Mouse (Mus musculus): ENCODE results near the gene Cacna1b. TPM values are rescaled to one million over a fixed set of nuclear protein-coding genes. Genes with fewer than 3 reads are reported as not detected.

Cacna1b gene
- 0.70 and 1.2 TPM in 2 replicates for polyA plus RNA-seq (2015; fragmentation: Nextera tagmentation; extraction: Ambion mirVana)

DNA sequence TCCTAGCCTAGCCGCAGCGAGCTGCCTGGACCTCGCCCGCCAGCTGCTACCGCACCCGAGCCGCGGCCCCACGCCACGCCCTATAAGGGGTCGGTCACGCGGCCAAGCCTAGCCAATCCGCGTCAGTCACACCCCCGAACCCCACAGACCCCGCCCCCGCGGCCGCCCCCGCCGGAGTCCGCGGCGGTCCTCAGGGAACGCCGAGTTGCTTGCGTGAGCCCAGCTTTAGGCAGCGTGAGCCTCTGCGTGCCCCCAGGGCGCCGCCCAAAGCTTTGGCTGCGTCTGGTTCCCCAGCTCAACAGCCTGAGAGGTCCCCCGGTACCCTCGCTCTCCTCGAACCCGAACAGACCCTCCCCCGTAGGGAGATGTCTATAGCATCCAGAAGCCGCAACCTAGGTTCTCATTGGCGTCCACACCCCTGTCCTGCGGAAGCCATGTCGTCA lies at the start of gene Cacna1b:
Gene Cacna1b (minus strand): TSS at position 38 of the 443 bp plus-strand sequence.
- WGBS = under 1% methylated on average over 41 of the region's 42 CpGs
- no peaks in the 10 kb centered on the region for H3K9me3 ChIP-seq
- peaks cover 22% of the 10 kb centered on the region for H3K27me3 ChIP-seq (replicated peaks)
- peak; percentile 96 for ATAC-seq
- H3K4me3 ChIP-seq (replicated peaks) = peak within 1 kb of the TSS; percentile 57
- H3K9ac ChIP-seq = peak within 1 kb of the TSS; percentile 37; the same call in 1 of the 2 replicates
- H3K36me3 ChIP-seq = no peaks in the 10 kb centered on the region
- peak within 1 kb of the TSS; percentile 99 for H3K4me2 ChIP-seq (replicated peaks)
- H3K4me1 ChIP-seq (replicated peaks) = peaks cover 14% of the 10 kb centered on the region
- no peak within 1 kb of the TSS for H3K27ac ChIP-seq

DNA sequence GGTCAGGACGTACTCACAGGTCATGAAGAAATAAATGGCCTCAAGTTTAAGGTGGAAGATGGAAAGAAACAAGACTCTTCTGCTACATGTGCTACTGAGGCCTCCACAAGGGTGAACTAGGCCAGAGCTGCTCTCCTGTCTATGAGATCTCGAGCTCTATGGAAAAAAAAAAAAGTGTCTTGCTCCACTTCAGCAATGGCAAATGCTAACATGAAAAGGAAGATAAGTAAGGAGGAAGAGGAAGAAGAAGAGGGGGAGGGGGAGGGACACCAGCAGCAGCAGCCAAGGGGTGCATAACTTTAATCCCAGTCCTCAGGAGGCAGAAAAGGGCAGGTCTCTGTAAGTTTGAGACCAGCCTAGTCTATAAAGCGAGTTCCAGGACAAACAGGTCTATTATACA lies 46.8 kb upstream of the Cacna1b start:
- Histone ChIP-seq H3K4me1 (replicated peaks) (no peaks in the 10 kb centered on the region), H3K9me3 (no peaks in the 10 kb centered on the region), H3K9ac (no peak overlapping the region), H3K4me2 (replicated peaks) (no peak overlapping the region), H3K4me3 (replicated peaks) (no peak overlapping the region), H3K27me3 (replicated peaks) (no peaks in the 10 kb centered on the region), H3K36me3 (peaks cover 39% of the 10 kb centered on the region), H3K27ac (no peak overlapping the region)
- no peak for ATAC-seq
- 80% methylated on average over 3 of the region's 3 CpGs for WGBS

DNA sequence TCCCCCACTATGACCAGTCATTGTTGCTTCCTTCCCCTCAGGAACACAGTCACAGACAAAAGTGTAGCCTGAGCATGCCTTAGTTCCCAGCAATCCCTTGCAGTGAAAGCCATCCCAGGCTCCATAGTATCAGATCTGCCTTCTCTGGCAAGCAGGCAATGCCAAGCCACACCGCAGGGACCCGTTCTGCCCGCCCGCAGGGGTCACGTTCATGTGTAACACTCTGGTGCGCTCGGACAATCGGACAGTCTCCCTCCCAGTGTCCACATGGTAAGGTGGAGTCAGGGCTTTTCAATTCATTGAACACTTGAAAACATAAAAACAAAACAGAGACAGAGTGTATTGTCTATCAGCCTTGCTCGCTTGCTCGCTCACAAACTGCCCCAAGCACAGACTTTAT lies 44.7 kb upstream of the Cacna1b start:
- Histone ChIP-seq H3K4me2 (replicated peaks) (no peak overlapping the region), H3K4me1 (replicated peaks) (no peaks in the 10 kb centered on the region), H3K36me3 (peaks cover 35% of the 10 kb centered on the region), H3K4me3 (replicated peaks) (no peak overlapping the region), H3K27ac (no peak overlapping the region), H3K27me3 (replicated peaks) (no peaks in the 10 kb centered on the region), H3K9me3 (no peaks in the 10 kb centered on the region), H3K9ac (no peak overlapping the region)
- ATAC-seq = no peak
- WGBS = 97% methylated on average over 10 of the region's 10 CpGs

DNA sequence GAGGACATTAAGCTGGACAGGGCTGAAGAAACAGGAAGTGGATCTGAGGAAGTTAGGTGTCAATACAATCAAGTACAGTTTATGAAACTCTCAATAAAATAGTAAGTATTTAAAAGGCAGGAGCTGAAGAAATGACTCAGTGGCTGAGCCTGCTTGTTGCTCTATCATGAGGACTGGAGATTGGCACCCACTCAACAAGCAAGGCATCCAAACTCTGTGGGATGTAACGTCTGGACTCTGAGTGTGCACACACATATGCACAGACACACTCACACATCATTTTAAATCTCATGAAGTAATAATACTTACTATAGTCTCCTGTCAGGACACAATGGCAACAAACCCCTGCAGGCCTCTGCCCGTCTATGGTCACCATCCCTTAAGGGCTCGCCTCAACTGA lies 44.1 kb upstream of the Cacna1b start:
- H3K36me3 ChIP-seq = peaks cover 33% of the 10 kb centered on the region
- H3K9me3 ChIP-seq = no peaks in the 10 kb centered on the region
- no peak overlapping the region for H3K4me3 ChIP-seq (replicated peaks)
- H3K4me1 ChIP-seq (replicated peaks) = no peaks in the 10 kb centered on the region
- ATAC-seq = no peak
- 88% methylated on average over 3 of the region's 3 CpGs for WGBS
- H3K4me2 ChIP-seq (replicated peaks) = no peak overlapping the region
- H3K27ac ChIP-seq = no peak overlapping the region
- H3K9ac ChIP-seq = no peak overlapping the region
- no peaks in the 10 kb centered on the region for H3K27me3 ChIP-seq (replicated peaks)

DNA sequence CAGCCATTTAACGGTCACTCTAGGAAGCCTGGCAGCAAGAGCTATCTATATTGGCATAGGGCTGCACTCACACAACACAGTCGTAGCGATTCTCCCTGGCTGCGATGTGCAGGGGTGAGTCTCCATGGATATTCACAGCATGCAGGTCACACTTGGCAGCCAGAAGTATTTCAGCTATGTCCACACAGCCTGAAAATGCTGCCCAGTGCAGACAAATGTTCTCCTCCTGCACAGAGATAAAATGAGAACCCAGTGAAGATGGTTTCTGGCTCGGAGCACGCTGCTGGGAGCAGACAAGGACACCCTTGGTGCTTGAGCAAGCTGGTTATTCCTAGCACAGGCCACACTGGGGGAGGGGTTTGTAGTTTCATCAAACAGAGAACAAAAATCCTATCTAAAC lies 43.2 kb upstream of the Cacna1b start:
- Histone ChIP-seq H3K27me3 (replicated peaks) (no peaks in the 10 kb centered on the region), H3K4me1 (replicated peaks) (no peaks in the 10 kb centered on the region), H3K4me2 (replicated peaks) (no peak overlapping the region), H3K9me3 (no peaks in the 10 kb centered on the region), H3K36me3 (peaks cover 42% of the 10 kb centered on the region), H3K4me3 (replicated peaks) (no peak overlapping the region), H3K27ac (no peak overlapping the region), H3K9ac (no peak overlapping the region)
- no peak for ATAC-seq
- 92% methylated on average over 6 of the region's 6 CpGs for WGBS

GRCm38 (mm10) chr2:24805621-24806020 lies 42.7 kb upstream of the Cacna1b start:
- ATAC-seq = no peak
- no peak overlapping the region for H3K4me3 ChIP-seq (replicated peaks)
- peaks cover 46% of the 10 kb centered on the region for H3K36me3 ChIP-seq
- WGBS = 93% methylated on average over 4 of the region's 4 CpGs
- H3K4me1 ChIP-seq (replicated peaks) = no peaks in the 10 kb centered on the region
- H3K9ac ChIP-seq = no peak overlapping the region
- H3K27ac ChIP-seq = no peak overlapping the region
- no peaks in the 10 kb centered on the region for H3K9me3 ChIP-seq
- H3K27me3 ChIP-seq (replicated peaks) = no peaks in the 10 kb centered on the region
- no peak overlapping the region for H3K4me2 ChIP-seq (replicated peaks)

GRCm38 (mm10) chr2:24796833-24797457 lies 34.0 kb upstream of the Cacna1b start:
- no peaks in the 10 kb centered on the region for H3K27me3 ChIP-seq (replicated peaks)
- H3K4me2 ChIP-seq (replicated peaks) = no peak overlapping the region
- H3K4me1 ChIP-seq (replicated peaks) = no peaks in the 10 kb centered on the region
- WGBS = 85% methylated on average over 5 of the region's 5 CpGs
- no peak overlapping the region for H3K9ac ChIP-seq
- no peaks in the 10 kb centered on the region for H3K9me3 ChIP-seq
- no peak for ATAC-seq
- H3K4me3 ChIP-seq (replicated peaks) = no peak overlapping the region
- peaks cover 40% of the 10 kb centered on the region for H3K36me3 ChIP-seq
- no peak overlapping the region for H3K27ac ChIP-seq

DNA sequence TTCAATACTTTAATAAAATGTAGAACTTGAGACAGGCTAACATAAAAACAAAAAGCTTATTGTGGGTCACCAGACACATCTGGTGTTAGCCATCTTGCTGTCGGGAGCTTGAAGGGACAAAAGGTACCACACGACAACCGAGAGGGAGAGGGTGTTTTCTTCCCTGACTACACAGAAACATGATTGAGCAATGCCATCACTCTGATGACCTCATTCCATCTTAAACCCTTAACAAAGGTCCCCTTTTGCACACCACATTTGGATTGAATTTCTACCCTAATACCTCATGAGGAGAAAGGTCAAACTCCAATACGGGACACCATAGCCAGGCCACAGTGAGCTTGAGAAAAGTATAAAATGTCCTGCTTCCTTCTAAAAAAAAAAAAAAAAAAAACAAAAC lies 24.3 kb upstream of the Cacna1b start:
- Histone ChIP-seq H3K27ac (no peak overlapping the region), H3K27me3 (replicated peaks) (no peaks in the 10 kb centered on the region), H3K9ac (no peak overlapping the region), H3K9me3 (no peaks in the 10 kb centered on the region), H3K36me3 (peaks cover 19% of the 10 kb centered on the region), H3K4me3 (replicated peaks) (no peak overlapping the region), H3K4me1 (replicated peaks) (no peaks in the 10 kb centered on the region), H3K4me2 (replicated peaks) (no peak overlapping the region)
- 71% methylated on average over 4 of the region's 4 CpGs for WGBS
- no peak for ATAC-seq

DNA sequence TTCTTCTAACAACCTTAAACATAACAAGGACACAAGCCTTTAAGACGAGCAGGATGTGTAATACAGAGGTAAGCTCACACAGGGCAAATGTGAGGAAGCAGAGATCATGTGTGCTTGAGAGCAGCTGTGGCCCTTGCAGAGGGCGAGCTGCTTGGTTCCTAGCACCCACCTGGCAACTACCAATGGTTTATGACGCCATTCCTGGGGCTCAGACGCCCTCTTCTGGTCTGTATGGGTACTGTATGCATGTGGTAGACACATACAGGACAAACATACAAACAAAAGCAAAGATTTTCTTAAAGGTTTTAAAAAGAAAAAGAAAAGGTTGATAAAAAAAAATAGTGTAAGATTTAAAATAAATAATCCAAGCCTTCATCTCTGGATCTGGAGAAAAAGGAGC lies 18.3 kb upstream of the Cacna1b start:
- no peaks in the 10 kb centered on the region for H3K36me3 ChIP-seq
- no peaks in the 10 kb centered on the region for H3K9me3 ChIP-seq
- 55% methylated on average over 4 of the region's 4 CpGs for WGBS
- no peak for ATAC-seq
- H3K4me1 ChIP-seq (replicated peaks) = no peaks in the 10 kb centered on the region
- H3K9ac ChIP-seq = no peak overlapping the region
- no peak overlapping the region for H3K4me3 ChIP-seq (replicated peaks)
- H3K27ac ChIP-seq = no peak overlapping the region
- H3K4me2 ChIP-seq (replicated peaks) = no peak overlapping the region
- no peaks in the 10 kb centered on the region for H3K27me3 ChIP-seq (replicated peaks)

DNA sequence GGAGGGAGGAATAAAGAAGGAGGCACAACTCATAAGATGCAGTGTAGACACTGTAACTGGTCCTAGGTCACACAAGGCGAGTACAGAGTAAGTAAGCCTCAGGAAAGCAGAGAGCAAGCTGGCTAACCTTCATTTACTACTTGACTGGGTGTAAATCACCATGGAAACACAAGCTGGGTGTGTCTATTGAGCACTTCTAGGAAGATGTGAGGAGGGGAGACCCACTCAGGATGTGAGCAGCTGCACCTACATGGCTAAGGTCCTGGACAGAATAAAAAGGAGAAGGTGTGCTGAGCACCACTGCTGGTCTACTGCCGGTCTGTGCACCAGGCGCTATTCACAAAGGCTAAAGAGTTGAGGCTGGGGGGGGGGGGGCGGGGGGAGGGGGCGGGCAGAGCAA lies 13.9 kb upstream of the Cacna1b start:
- H3K4me3 ChIP-seq (replicated peaks) = no peak overlapping the region
- no peaks in the 10 kb centered on the region for H3K36me3 ChIP-seq
- H3K4me2 ChIP-seq (replicated peaks) = no peak overlapping the region
- no peaks in the 10 kb centered on the region for H3K27me3 ChIP-seq (replicated peaks)
- H3K9ac ChIP-seq = no peak overlapping the region
- WGBS = 28% methylated on average over 3 of the region's 5 CpGs
- H3K9me3 ChIP-seq = no peaks in the 10 kb centered on the region
- no peak for ATAC-seq
- no peaks in the 10 kb centered on the region for H3K4me1 ChIP-seq (replicated peaks)
- H3K27ac ChIP-seq = no peak overlapping the region

DNA sequence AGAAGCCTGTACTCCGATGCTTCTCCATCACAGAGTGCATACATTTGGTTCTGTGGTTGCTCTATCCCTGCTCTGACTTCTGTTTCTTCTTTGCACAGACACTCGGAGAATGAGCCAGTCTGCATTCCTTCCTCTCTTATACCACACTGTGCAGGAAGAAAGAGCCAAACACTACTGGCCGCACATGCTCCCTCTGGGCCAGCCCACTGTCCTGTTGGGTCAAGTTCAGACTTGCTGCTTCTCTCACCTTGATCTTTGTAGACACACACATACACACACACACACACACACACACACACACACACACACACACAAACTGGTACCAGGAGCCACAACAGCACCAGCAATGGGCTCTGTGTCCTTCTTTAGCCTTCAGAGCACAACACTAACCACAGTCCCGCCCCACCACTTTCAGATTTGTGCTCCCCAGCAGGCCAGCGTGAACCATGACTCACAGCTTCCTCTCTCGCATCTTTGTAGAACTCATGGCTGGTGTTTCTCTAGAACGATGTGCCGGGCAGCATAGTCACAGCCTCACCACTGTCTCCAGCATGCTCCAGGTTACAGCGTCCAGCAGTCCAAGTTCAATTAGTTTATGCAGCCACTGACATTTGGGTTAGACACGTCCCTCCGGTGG lies 13.1 kb upstream of the Cacna1b start:
- no peak for ATAC-seq
- H3K4me2 ChIP-seq (replicated peaks) = no peak overlapping the region
- no peak overlapping the region for H3K27ac ChIP-seq
- no peaks in the 10 kb centered on the region for H3K4me1 ChIP-seq (replicated peaks)
- no peak overlapping the region for H3K4me3 ChIP-seq (replicated peaks)
- no peaks in the 10 kb centered on the region for H3K36me3 ChIP-seq
- no peaks in the 10 kb centered on the region for H3K27me3 ChIP-seq (replicated peaks)
- 73% methylated on average over 11 of the region's 11 CpGs for WGBS
- H3K9ac ChIP-seq = no peak overlapping the region
- H3K9me3 ChIP-seq = no peaks in the 10 kb centered on the region

GRCm38 (mm10) chr2:24774832-24775231 lies 11.9 kb upstream of the Cacna1b start:
- no peak overlapping the region for H3K9ac ChIP-seq
- no peak overlapping the region for H3K27ac ChIP-seq
- H3K36me3 ChIP-seq = no peaks in the 10 kb centered on the region
- no peaks in the 10 kb centered on the region for H3K4me1 ChIP-seq (replicated peaks)
- H3K4me2 ChIP-seq (replicated peaks) = no peak overlapping the region
- no peaks in the 10 kb centered on the region for H3K9me3 ChIP-seq
- no peak for ATAC-seq
- 63% methylated on average over 7 of the region's 7 CpGs for WGBS
- no peaks in the 10 kb centered on the region for H3K27me3 ChIP-seq (replicated peaks)
- H3K4me3 ChIP-seq (replicated peaks) = no peak overlapping the region

- H3K9ac ChIP-seq = no peak overlapping the region
- H3K27me3 ChIP-seq (replicated peaks) = no peaks in the 10 kb centered on the region
- no peak overlapping the region for H3K4me2 ChIP-seq (replicated peaks)
- H3K9me3 ChIP-seq = no peaks in the 10 kb centered on the region
- no peak overlapping the region for H3K4me3 ChIP-seq (replicated peaks)
- no peaks in the 10 kb centered on the region for H3K4me1 ChIP-seq (replicated peaks)
- no peak overlapping the region for H3K27ac ChIP-seq
- ATAC-seq = no peak
- H3K36me3 ChIP-seq = no peaks in the 10 kb centered on the region
- WGBS = 67% methylated on average over 4 of the region's 4 CpGs
Observed at GRCm38 (mm10) chr2:24770861-24771260, 7.9 kb upstream of the Cacna1b start.
